Mouse (Mus musculus) ES-Bruce4 (cell line): ENCODE data around the gene Thtpa. TPM values are rescaled to one million over a fixed set of nuclear protein-coding genes. Genes with fewer than 3 reads are reported as not detected.

Experiments
- H3K27ac ChIP-seq: 2 replicates; pipeline ENCODE4 v1.5.1; 2012; ENCODE audit warnings: low read length, inconsistent platforms; ENCODE audit not compliant: insufficient read depth
- H3K27me3 ChIP-seq: 2 replicates; pipeline ENCODE4 v1.6.1; 2012; ENCODE audit warnings: mild to moderate bottlenecking, low read length, inconsistent platforms; ENCODE audit not compliant: control insufficient read depth, poor library complexity, insufficient read depth, severe bottlenecking
- H3K36me3 ChIP-seq: 2 replicates; pipeline ENCODE4 v1.6.1; 2012; ENCODE audit warnings: inconsistent platforms, mild to moderate bottlenecking, low read length, moderate library complexity; ENCODE audit not compliant: control insufficient read depth, poor library complexity, insufficient read depth, severe bottlenecking
- H3K4me1 ChIP-seq: one replicate; pipeline ENCODE4 v1.8.1; 2011; ENCODE audit warnings: low read length; ENCODE audit not compliant: control insufficient read depth, insufficient read depth
- H3K4me3 ChIP-seq: 2 replicates; pipeline ENCODE4 v1.5.1; 2011; ENCODE audit warnings: low read depth, mild to moderate bottlenecking, low read length
- H3K9ac ChIP-seq: 2 replicates; pipeline ENCODE4 v1.6.1; 2012; ENCODE audit warnings: low read depth, mild to moderate bottlenecking, inconsistent platforms; ENCODE audit not compliant: poor library complexity, severe bottlenecking
- H3K9me3 ChIP-seq: replicated peaks from 2 replicates; pipeline ENCODE4 v1.6.1; 2012; ENCODE audit warnings: mild to moderate bottlenecking, low read length, inconsistent platforms; ENCODE audit not compliant: control insufficient read depth, poor library complexity, insufficient read depth, severe bottlenecking
- CTCF ChIP-seq: IDR thresholded peaks from one replicate; pipeline ENCODE4 v1.8.1; 2011; ENCODE audit warnings: low read depth, low read length
- EP300 ChIP-seq: IDR thresholded peaks from 2 replicates; pipeline ENCODE4 v1.6.1; 2011; ENCODE audit warnings: low read depth, low read length; ENCODE audit not compliant: insufficient read depth
- POLR2A ChIP-seq: IDR thresholded peaks from one replicate; pipeline ENCODE4 v1.8.1; 2011; ENCODE audit warnings: low read length; ENCODE audit not compliant: insufficient read depth
- polyA plus RNA-seq: library from polyadenylated mRNA; stranded (reverse); fragments of >200 nt; gene quantifications from 2 replicates; pipeline ENCODE4 v1.2.4, GENCODE M21; 2011; ENCODE audit warnings: low read depth; ENCODE audit not compliant: missing spikeins, insufficient read depth, insufficient read length

The Thtpa gene
- polyA plus RNA-seq, 1 experiment, result 6.9 TPM

GRCm38 (mm10) chr14:55126521-55126920 lies 31.9 kb downstream of the Thtpa start:
- Histone ChIP-seq H3K9ac (no peak overlapping the region), H3K9me3 (no peaks in the 10 kb centered on the region), H3K4me1 (no peaks in the 10 kb centered on the region), H3K36me3 (no peaks in the 10 kb centered on the region), H3K27ac (no peak overlapping the region), H3K4me3 (no peak overlapping the region), H3K27me3 (no peaks in the 10 kb centered on the region)
- no peak for TF ChIP-seq EP300
- TF ChIP-seq POLR2A, result no peak

GRCm38 (mm10) chr14:55135676-55136075 lies 41.1 kb downstream of the Thtpa start:
- Histone ChIP-seq H3K4me1 (no peaks in the 10 kb centered on the region), H3K4me3 (no peak overlapping the region), H3K27ac (no peak overlapping the region), H3K36me3 (no peaks in the 10 kb centered on the region), H3K9me3 (no peaks in the 10 kb centered on the region), H3K27me3 (no peaks in the 10 kb centered on the region), H3K9ac (no peak overlapping the region)
- no peak for TF ChIP-seq CTCF
- no peak for TF ChIP-seq EP300
- no peak for TF ChIP-seq POLR2A

- TF ChIP-seq POLR2A (no peak), EP300 (no peak), CTCF (no peak)
Observed at GRCm38 (mm10) chr14:55139313-55139712, 44.7 kb downstream of the Thtpa start.

GRCm38 (mm10) chr14:55146324-55146723 lies 51.7 kb downstream of the Thtpa start:
- Histone ChIP-seq H3K9me3 (no peaks in the 10 kb centered on the region), H3K36me3 (no peaks in the 10 kb centered on the region), H3K4me1 (no peaks in the 10 kb centered on the region), H3K9ac (no peak overlapping the region), H3K27me3 (no peaks in the 10 kb centered on the region), H3K27ac (no peak overlapping the region), H3K4me3 (no peak overlapping the region)
- TF ChIP-seq CTCF, result no peak
- no peak for TF ChIP-seq POLR2A
- no peak for TF ChIP-seq EP300

More at GRCm38 (mm10) chr14:55139313-55139712, 44.7 kb downstream of the Thtpa start:
- Histone ChIP-seq H3K27ac (no peak overlapping the region), H3K27me3 (no peaks in the 10 kb centered on the region), H3K9me3 (no peaks in the 10 kb centered on the region), H3K4me1 (no peaks in the 10 kb centered on the region), H3K9ac (no peak overlapping the region), H3K36me3 (no peaks in the 10 kb centered on the region), H3K4me3 (no peak overlapping the region)

GRCm38 (mm10) chr14:55146829-55147401 lies 52.3 kb downstream of the Thtpa start:
- Histone ChIP-seq H3K9ac (no peak overlapping the region), H3K27me3 (no peaks in the 10 kb centered on the region)
- TF ChIP-seq EP300, result no peak
- TF ChIP-seq CTCF, result no peak
- no peak for TF ChIP-seq POLR2A

GRCm38 (mm10) chr14:55148363-55148915 lies 53.9 kb downstream of the Thtpa start:
- H3K36me3 ChIP-seq, result no peaks in the 10 kb centered on the region
- H3K9ac ChIP-seq, result no peak overlapping the region
- TF ChIP-seq EP300 (no peak), POLR2A (no peak), CTCF (peak; percentile 50)
- no peaks in the 10 kb centered on the region for H3K27me3 ChIP-seq
- H3K9me3 ChIP-seq, result no peaks in the 10 kb centered on the region
- H3K27ac ChIP-seq, result no peak overlapping the region
- H3K4me3 ChIP-seq, result no peak overlapping the region
- no peaks in the 10 kb centered on the region for H3K4me1 ChIP-seq

More at GRCm38 (mm10) chr14:55146829-55147401, 52.3 kb downstream of the Thtpa start:
- Histone ChIP-seq H3K27ac (no peak overlapping the region), H3K36me3 (no peaks in the 10 kb centered on the region), H3K4me3 (no peak overlapping the region), H3K9me3 (no peaks in the 10 kb centered on the region), H3K4me1 (no peaks in the 10 kb centered on the region)

Other genes with a start within 250 kb of the Thtpa start
- gene Homez, start 223.8 kb upstream of the Thtpa start, polyA plus RNA-seq, result 12.1 and 16.8 TPM in 2 replicates
- 4.2 and 6.3 TPM in 2 replicates for gene Ppp1r3e, start 217.2 kb upstream of the Thtpa start, polyA plus RNA-seq
- 25.0 and 26.8 TPM in 2 replicates for gene Bcl2l2, start 211.4 kb upstream of the Thtpa start, polyA plus RNA-seq
- gene Gm20521, start 211.3 kb upstream of the Thtpa start, polyA plus RNA-seq, result not detected in 2 replicates
- 317 and 318 TPM in 2 replicates for gene Pabpn1, start 202.3 kb upstream of the Thtpa start, polyA plus RNA-seq
- gene Slc22a17, start 181.7 kb upstream of the Thtpa start, polyA plus RNA-seq, result 25.9 and 29.0 TPM in 2 replicates
- gene Efs, start 168.7 kb upstream of the Thtpa start, polyA plus RNA-seq, result 48.3 and 55.8 TPM in 2 replicates
- gene Il25, start 162.1 kb upstream of the Thtpa start, polyA plus RNA-seq, result 1.5 TPM in 1 of 2 replicates, not detected in the other
- not detected in 2 replicates for gene Cmtm5, start 158.5 kb upstream of the Thtpa start, polyA plus RNA-seq
- gene Myh6, start 127.9 kb upstream of the Thtpa start, polyA plus RNA-seq, result 1.2 TPM in 1 of 2 replicates, not detected in the other
- gene Gm17428, start 117.9 kb upstream of the Thtpa start, polyA plus RNA-seq, result not detected in 2 replicates
- 3.1 TPM in 2 replicates for gene Myh7, start 100.2 kb upstream of the Thtpa start, polyA plus RNA-seq
- gene Ngdn, start 79.3 kb upstream of the Thtpa start, polyA plus RNA-seq, result 52.7 and 55.2 TPM in 2 replicates
- 18.1 and 24.6 TPM in 2 replicates for gene Zfhx2, start 2.5 kb upstream of the Thtpa start, polyA plus RNA-seq
- gene Ap1g2, start 11.8 kb downstream of the Thtpa start, polyA plus RNA-seq, result 20.6 and 23.9 TPM in 2 replicates
- gene Jph4, start 22.2 kb downstream of the Thtpa start, polyA plus RNA-seq, result 3.6 and 4.7 TPM in 2 replicates
- not detected in 2 replicates for gene Dhrs2, start 127.2 kb downstream of the Thtpa start, polyA plus RNA-seq